Mouse (Mus musculus) erythroblast, embryonic 14.5 days (primary cell): ENCODE measurements at regions not wholly inside any gene's neighbourhood (a gene's known extent, or its start where the extent isn't known, plus 50 kb on each side); places are given as distances from the start of the nearest gene placed in this dataset.

ENCODE experiments used
- GATA1 ChIP-seq: IDR thresholded peaks from 2 replicates; pipeline ENCODE4 v1.6.1; 2012; ENCODE audit warnings: low read length, inconsistent platforms, mixed read lengths
- TAL1 ChIP-seq: IDR thresholded peaks from 3 replicates; pipeline ENCODE4 v1.6.1; 2012; ENCODE audit warnings: low read length, inconsistent platforms, mixed read lengths

DNA sequence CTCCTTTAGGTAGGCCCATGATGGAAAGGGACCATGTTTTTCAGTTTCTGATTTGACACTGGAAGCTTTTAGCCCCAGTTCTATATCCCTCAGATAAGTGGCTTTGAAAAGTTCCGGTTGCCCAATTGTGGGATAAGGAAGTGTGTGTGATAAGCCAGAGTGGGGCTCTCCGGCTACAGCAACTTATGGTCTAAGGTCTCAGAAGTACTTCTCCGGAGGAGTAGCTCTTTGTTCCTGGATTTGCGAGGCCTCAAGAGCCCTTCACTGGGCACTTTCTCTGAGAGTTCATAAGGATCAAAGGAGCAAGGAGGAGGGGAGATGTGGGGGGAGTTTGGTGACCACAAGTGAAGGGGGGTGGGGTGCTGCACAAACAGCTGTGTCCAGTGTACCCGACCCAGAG is 118.3 kb upstream of the Id2 start:
- TF ChIP-seq GATA1: no peak
- TF ChIP-seq TAL1: no peak
